Mouse (Mus musculus) liver, adult 2 months (tissue): ENCODE results near the gene Retn. TPM values are rescaled to one million over a fixed set of nuclear protein-coding genes. Genes with fewer than 3 reads are reported as not detected.

Experiments
- DNase-seq: peaks from one replicate; pipeline ENCODE4 v3.0.0-alpha.2; 2011; ENCODE audit warnings: low read depth, low spot score; ENCODE audit errors: extremely low read depth
- H3K27ac ChIP-seq: fragments of 200-500 bp; replicated peaks from 2 replicates; pipeline ENCODE4 v1.5.1; 2012; ENCODE audit warnings: low read depth, mild to moderate bottlenecking, control low read depth, inconsistent platforms, low read length; ENCODE audit not compliant: insufficient read depth
- H3K27me3 ChIP-seq: fragments of 200-500 bp; 2 replicates; pipeline ENCODE4 v1.6.1; 2012; ENCODE audit warnings: mild to moderate bottlenecking, moderate library complexity, low read length, inconsistent platforms; ENCODE audit not compliant: control insufficient read depth, insufficient read depth
- H3K36me3 ChIP-seq: fragments of 200-500 bp; 2 replicates; pipeline ENCODE4 v1.6.1; 2012; ENCODE audit warnings: low read length, inconsistent platforms; ENCODE audit not compliant: control insufficient read depth, insufficient read depth
- H3K4me1 ChIP-seq: fragments of 200-500 bp; 2 replicates; pipeline ENCODE4 v1.6.1; 2011; ENCODE audit warnings: low read length; ENCODE audit not compliant: control insufficient read depth, insufficient read depth
- H3K4me3 ChIP-seq: fragments of 200-500 bp; 2 replicates; pipeline ENCODE4 v1.5.1; 2011; ENCODE audit warnings: low read depth, mild to moderate bottlenecking, control low read depth, low read length, moderate library complexity; ENCODE audit not compliant: insufficient read depth
- H3K79me2 ChIP-seq: fragments of 200-500 bp; 2 replicates; pipeline ENCODE4 v1.6.1; 2012; ENCODE audit warnings: inconsistent platforms, mild to moderate bottlenecking, low read length, moderate library complexity; ENCODE audit not compliant: control insufficient read depth, insufficient read depth
- H3K9ac ChIP-seq: fragments of 200-500 bp; 2 replicates; pipeline ENCODE4 v1.6.1; 2012; ENCODE audit warnings: low read depth, mild to moderate bottlenecking, control low read depth, inconsistent platforms, low read length
- CTCF ChIP-seq: fragments of 200-500 bp; IDR thresholded peaks from 2 replicates; pipeline ENCODE4 v1.5.1; 2011; ENCODE audit warnings: low read depth, low read length, control low read depth
- POLR2A ChIP-seq: fragments of 200-500 bp; IDR thresholded peaks from 2 replicates; pipeline ENCODE4 v1.6.1; 2011; ENCODE audit warnings: low read length, control low read depth; ENCODE audit not compliant: insufficient read depth; ENCODE audit errors: extremely low read depth
- WGBS: fragments of 180-500 bp; shearing (Covaris S2); methylation state at CpG from one replicate; pipeline ENCODE4 v1.1.7; 2018; 5-methylcytosine and 5-hydroxymethylcytosine counted together
- polyA plus RNA-seq: library from polyadenylated mRNA; depleted of rRNA; stranded (reverse); fragments of >200 nt; gene quantifications from 2 replicates; pipeline ENCODE4 v1.2.3, GENCODE M21; 2012
- total RNA-seq: library from RNA; depleted of rRNA; stranded (reverse); fragments of >200 nt; gene quantifications from 2 replicates; pipeline ENCODE4 v1.2.3, GENCODE M21; 2014

Gene Retn
- total and polyA plus RNA-seq, 2 experiments = 0.09 TPM; not detected in 1

DNA sequence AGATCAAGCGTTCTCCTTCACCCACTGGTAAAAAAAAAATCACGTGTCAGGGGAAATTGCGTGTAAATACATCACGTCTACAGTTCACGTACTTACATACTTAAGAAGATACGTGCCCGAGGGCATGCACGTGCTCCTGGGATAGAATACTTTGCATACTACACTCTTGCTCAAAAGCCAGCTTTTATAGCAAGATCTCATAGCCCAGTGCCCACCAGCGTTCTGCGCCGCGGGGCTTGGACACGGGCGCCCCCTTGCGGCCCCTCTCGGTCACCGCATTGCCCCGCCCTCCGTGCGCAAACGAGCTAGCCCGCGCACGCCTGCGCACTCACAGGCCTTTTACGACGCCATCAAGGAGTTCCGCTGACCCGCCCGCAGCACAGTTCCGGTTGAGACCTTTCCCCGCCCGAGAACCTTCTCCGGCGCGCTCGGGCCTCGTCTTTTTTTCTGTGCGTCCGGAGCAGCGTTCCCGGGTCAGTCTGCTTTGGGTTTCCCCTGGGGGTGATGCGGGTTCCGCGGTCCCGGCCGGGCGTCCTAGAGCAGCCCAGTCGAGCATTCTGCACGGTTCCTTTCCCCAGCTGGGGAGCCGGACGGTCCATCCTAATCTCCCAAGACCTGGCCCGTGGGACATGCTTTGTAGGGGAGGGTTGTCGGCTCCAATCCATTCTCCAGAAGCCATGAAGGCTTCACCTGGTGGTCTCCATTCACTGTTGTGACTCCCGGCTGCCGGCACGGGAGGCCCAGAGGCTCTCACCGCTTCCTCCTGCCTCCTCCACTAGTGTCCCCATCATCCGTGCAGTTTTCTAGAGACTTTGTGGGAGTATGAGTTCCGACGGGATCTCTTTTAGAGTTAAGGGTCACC lies 20.8 kb downstream of the Retn start, which contains the start of gene Trappc5:
Trappc5 (plus strand) TSS at position 169 of the 862 bp plus-strand sequence.
- Histone ChIP-seq H3K27me3 (no peaks in the 10 kb centered on the region), H3K4me1 (peaks cover 1% of the 10 kb centered on the region; the same call in 1 of the 2 replicates), H3K79me2 (peaks cover 5% of the 10 kb centered on the region; the same call in 1 of the 2 replicates), H3K27ac (peak within 1 kb of the TSS; percentile 85), H3K4me3 (peak within 1 kb of the TSS; percentile 93), H3K36me3 (peaks cover 3% of the 10 kb centered on the region; the same call in 1 of the 2 replicates), H3K9ac (peak within 1 kb of the TSS; percentile 88)
- TF ChIP-seq POLR2A = peak; percentile 85
- TF ChIP-seq CTCF = peak; percentile 87
- peak; percentile 75 for DNase-seq
- under 1% methylated on average over 61 of the region's 61 CpGs for WGBS

DNA sequence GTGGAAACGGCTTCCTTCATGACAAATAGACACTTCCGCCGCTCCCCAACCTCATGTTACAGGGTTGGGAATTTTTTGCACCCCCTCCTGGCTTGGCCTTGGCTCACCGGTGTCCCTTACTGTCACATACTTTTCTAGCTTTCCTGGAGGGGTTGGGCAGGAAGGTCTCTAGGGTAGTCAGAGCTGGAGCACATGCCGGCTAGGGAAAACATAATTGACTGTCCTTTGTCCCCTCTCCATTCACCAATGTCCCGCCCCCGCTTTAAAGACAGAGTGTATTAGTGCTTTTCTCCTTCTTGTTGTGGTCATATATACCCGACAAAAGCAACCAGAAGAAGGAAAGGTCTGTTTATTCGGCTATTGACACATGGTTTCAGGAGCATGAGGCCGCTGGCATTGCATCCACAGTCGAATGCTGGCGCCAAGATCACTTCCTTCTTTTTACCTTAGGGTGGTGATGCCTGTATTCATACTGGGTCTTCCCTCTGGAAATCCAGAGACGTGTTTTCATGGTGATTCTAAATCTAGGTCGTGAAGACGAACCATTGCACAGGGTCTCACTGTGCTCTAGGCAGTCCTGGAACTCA lies 21.5 kb downstream of the Retn start:
- 1% methylated on average over 15 of the region's 15 CpGs for WGBS
- Histone ChIP-seq H3K79me2 (peaks cover 5% of the 10 kb centered on the region; the same call in 1 of the 2 replicates), H3K4me3 (peak overlapping the region; percentile 93), H3K9ac (peak overlapping the region; percentile 88), H3K27me3 (no peaks in the 10 kb centered on the region), H3K36me3 (peaks cover 3% of the 10 kb centered on the region; the same call in 1 of the 2 replicates), H3K4me1 (peaks cover 1% of the 10 kb centered on the region; the same call in 1 of the 2 replicates), H3K27ac (peak overlapping the region; percentile 85)
- DNase-seq = peak; percentile 35
- TF ChIP-seq POLR2A = no peak
- no peak for TF ChIP-seq CTCF

DNA sequence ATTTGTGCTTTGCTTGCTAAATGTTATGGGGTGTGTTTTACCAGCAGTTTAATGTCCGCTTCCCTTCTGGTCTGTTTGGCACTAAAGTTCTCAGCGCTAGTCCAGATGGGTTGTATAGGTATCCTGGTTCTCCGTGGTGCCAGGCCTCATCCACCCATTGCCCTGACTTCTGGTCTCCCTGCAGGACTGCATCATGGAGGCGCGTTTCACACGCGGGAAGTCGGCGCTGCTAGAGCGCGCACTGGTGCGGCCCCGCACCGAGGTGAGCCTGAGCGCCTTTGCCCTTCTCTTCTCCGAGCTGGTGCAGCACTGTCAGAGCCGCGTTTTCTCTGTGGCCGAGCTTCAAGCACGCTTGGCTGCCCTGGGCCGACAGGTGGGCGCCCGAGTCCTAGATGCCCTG lies 23.3 kb downstream of the Retn start:
- Histone ChIP-seq H3K36me3 (peaks cover 3% of the 10 kb centered on the region; the same call in 1 of the 2 replicates), H3K27ac (no peak overlapping the region), H3K4me1 (no peaks in the 10 kb centered on the region), H3K79me2 (peaks cover 5% of the 10 kb centered on the region; the same call in 1 of the 2 replicates), H3K4me3 (no peak overlapping the region), H3K9ac (no peak overlapping the region), H3K27me3 (no peaks in the 10 kb centered on the region)
- no peak for DNase-seq
- no peak for TF ChIP-seq POLR2A
- no peak for TF ChIP-seq CTCF
- WGBS = 99% methylated on average over 23 of the region's 23 CpGs

DNA sequence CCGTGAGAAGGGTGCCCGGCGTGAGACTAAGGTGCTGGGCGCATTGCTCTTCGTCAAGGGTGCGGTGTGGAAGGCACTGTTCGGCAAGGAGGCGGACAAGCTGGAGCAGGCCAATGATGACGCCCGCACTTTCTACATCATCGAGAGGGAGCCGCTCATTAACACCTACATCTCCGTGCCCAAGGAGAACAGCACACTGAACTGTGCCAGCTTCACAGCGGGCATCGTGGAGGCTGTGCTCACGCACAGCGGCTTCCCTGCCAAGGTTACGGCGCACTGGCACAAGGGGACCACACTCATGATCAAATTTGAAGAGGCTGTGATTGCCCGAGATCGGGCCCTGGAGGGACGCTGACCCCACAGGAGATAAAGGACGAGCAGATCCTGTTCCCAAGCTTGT lies 23.7 kb downstream of the Retn start:
- H3K27me3 ChIP-seq = no peaks in the 10 kb centered on the region
- no peaks in the 10 kb centered on the region for H3K4me1 ChIP-seq
- DNase-seq = no peak
- H3K9ac ChIP-seq = no peak overlapping the region
- TF ChIP-seq CTCF = no peak
- no peak for TF ChIP-seq POLR2A
- 97% methylated on average over 23 of the region's 23 CpGs for WGBS
- peaks cover 3% of the 10 kb centered on the region; the same call in 1 of the 2 replicates for H3K36me3 ChIP-seq
- peaks cover 5% of the 10 kb centered on the region; the same call in 1 of the 2 replicates for H3K79me2 ChIP-seq
- no peak overlapping the region for H3K4me3 ChIP-seq
- H3K27ac ChIP-seq = no peak overlapping the region

DNA sequence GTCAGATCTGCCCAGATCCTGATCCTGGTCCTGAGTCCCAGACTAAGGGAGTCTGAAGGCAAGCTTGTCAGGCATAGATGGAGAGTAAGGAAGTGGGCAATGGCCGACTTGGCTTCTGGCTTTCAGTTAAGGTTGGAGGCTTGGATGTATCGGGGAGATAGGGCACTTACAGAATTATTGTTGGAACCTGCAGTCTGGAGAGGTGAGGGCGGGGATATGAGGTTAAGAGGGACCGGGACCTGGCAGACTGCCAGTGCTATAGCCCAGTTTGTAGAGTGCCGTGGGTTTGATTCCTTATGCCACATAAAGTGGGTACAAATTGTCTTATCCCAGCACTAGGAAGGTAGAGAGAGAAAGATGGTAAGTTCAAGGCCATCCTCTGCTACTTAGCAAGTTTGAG lies 24.1 kb downstream of the Retn start:
- no peak overlapping the region for H3K9ac ChIP-seq
- H3K36me3 ChIP-seq = peaks cover 3% of the 10 kb centered on the region; the same call in 1 of the 2 replicates
- H3K79me2 ChIP-seq = peaks cover 5% of the 10 kb centered on the region; the same call in 1 of the 2 replicates
- no peak overlapping the region for H3K4me3 ChIP-seq
- WGBS = 88% methylated on average over 5 of the region's 5 CpGs
- no peak for TF ChIP-seq POLR2A
- DNase-seq = no peak
- H3K27me3 ChIP-seq = no peaks in the 10 kb centered on the region
- no peaks in the 10 kb centered on the region for H3K4me1 ChIP-seq
- H3K27ac ChIP-seq = no peak overlapping the region
